Mouse (Mus musculus) retina, postnatal 7 days (tissue): ENCODE data around the gene Magi2.
A peak's percentile ranks its signal among the peaks of the same experiment; 100 is the strongest.

Experiments used
- DNase-seq: peaks from one replicate; pipeline ENCODE4 v3.0.0-alpha.2; 2012; ENCODE audit warnings: low read depth, low spot score

Magi2 gene

GRCm38 (mm10) chr5:19932102-19932501 is 705.3 kb downstream of the Magi2 start:
- no peak for DNase-seq

GRCm38 (mm10) chr5:19933190-19933589 is 706.4 kb downstream of the Magi2 start:
- no peak for DNase-seq

- DNase-seq = no peak
Observed at GRCm38 (mm10) chr5:19951102-19951501, 724.3 kb downstream of the Magi2 start.

DNA sequence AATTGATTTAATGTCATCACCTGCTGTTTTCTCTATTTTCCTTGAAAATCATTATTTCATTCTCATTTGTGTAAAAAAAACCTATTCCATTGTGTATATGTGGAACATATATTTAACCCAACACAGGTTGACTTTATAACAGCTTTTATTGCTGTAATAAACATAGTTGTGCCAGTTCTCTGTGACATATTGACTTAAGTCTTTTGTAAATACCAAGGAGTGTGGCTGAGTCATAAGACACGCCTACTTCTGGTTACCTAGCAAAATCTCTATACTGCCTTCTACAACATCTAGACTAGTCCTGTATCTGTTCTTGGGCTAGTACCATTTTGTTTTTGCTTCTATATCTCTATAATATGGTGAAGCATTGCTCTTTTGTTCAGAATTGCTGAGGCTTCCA is 737.3 kb downstream of the Magi2 start:
- DNase-seq = no peak

DNA sequence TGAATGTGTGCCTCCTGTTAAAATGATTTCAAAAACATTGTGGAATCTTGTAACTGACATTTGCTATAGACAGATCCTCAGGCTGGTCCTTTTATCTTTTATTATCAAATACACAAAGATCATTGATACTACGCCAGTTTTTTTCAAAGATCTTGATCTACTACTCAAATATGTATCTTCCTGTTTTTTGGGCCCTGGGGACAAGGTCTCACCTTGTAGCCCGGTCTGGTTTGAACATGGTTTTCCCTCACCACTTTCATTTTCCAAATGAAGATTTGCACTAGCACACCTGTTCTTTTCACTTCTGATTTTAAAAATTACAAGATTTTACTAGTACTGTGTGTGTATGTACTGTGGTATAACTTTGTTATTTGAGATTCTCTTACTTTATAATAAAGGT is 745.9 kb downstream of the Magi2 start:
- DNase-seq = no peak

- DNase-seq = no peak
Observed at GRCm38 (mm10) chr5:19973852-19974251, 747.0 kb downstream of the Magi2 start.

DNA sequence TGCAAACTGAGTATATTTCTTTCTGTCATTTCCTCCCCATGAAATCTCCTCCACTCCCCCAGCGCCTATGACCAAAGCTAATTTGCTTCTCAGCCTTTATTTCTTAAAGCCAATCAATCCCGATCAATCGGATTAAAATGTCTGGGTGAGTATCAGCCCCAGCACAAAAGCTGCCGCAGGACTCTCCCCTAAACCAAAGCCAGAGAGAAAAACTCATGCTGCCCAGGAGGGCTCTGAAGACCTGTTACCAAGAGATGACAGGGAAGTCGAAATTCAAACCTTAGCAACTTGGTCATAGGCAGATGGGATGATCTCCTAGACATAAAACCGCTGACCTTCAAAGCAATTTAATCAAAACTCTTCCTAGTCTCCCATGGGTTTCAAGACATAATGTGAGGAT is 754.7 kb downstream of the Magi2 start:
- DNase-seq = no peak

- DNase-seq = no peak
Observed at GRCm38 (mm10) chr5:19982031-19982430, 755.2 kb downstream of the Magi2 start.

DNA sequence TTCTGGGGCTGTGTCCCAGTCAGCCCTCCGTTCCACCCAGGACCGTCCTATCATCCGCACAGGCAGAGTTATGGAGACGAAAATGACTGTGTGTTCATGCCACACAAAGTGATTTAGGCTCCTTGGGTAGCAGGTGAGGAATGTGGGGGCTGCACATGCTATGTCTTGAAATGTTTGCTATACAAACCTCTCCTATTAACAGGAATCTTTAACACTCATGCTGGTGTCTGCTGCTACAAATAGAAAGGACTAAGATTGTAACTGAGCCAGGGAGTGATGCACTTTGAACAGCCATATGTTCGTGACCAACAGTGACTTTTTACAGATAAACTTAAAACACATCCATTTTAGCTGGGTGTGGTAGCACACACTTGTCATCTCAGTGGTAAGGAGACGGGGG is 772.6 kb downstream of the Magi2 start:
- DNase-seq = no peak

DNA sequence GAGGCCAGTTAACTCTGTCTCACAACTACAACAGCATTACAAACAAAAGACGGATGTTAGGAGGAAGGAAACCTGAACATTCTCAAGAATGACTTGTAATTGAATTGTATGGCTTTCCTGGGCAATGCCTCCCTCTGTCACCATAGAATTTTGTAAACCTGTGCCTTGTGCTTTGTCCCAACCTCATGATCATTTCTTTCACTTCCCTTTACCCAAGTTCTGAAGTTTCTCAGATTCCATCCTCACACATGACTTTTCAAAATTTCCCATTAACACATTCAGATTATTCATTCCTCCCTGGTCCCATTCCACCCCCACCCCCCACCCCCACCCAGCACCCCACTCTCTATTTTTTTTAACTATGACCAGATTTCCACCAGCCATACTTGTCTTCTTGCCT is 773.1 kb downstream of the Magi2 start:
- DNase-seq = no peak

DNA sequence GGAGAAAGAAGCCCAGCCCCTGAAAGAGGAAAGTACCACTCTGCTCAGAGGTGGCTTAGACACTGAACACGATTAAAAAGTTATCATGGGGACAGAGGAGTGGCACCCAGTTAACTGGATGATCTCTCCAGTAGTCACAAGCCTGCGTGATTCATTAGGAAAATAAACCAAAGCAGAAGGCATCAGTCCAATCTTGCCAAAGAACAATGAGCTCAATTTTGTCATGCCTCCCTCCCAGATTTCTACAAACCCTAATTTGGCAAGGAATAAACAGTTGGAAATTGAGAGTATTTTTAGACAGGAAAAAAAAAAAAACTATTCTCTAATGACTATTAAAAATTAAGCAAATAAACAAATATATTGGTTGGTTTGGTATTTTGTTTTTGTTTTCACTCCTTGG is 779.8 kb downstream of the Magi2 start:
- no peak for DNase-seq

DNA sequence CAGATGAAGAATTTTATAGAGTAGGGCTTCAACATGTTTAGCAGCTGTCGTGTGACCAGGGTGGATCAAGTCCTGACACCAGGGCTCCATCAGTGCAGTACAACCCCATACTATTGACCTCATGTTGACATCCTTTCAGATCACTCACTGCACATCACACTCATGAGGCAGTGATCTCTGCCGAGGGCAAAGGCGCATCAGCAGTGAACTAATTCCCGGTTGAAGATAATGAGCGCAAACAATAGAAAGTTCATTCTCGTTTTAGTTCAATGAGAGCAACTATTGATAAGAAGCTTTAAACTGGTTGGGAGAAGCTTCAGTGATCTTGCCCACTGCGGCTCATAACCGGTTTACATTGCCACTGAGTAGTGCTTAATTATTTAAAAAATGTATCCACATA is 780.4 kb downstream of the Magi2 start:
- DNase-seq = no peak

DNA sequence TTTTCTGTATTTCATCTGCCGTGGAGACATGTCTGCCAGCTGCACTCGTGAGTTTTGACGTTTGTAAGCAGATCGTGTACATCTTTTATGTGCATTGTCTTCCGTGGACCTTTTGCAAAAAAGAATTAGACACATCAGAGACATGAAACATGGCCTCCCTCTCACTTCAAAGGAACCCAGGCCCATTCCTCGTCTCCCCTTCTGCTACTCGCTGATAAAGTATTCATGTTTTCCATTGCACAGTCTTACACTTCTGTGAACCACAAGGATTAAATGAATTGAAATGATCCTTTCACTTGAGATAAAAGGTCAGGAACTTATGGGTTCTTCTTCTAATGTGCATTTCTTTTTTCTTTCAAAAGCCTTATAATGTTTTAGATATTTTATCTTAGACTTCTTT is 783.4 kb downstream of the Magi2 start:
- DNase-seq = no peak

GRCm38 (mm10) chr5:20018063-20018462 is 791.2 kb downstream of the Magi2 start:
- DNase-seq = no peak

GRCm38 (mm10) chr5:20046649-20047048 is 819.8 kb downstream of the Magi2 start:
- peak; percentile 13 for DNase-seq

DNA sequence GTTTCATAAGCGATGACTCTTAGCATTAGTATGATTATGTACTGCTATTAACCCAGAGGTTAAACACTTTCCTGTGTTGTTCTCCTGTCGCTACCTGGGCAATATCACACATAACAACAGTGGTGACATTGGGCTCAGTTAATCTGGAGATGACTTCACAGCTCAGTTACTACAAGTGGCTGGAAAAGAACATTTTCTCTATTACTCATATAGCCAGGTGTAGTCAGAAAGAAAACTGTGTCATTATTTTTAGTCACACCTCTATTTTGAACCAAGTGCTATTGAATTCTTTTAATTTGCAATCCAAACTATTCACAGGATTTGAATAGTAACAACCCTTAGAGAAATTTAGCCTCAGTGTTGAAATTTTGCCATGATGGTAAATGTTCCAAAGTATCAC is 821.5 kb downstream of the Magi2 start:
- DNase-seq = no peak

GRCm38 (mm10) chr5:20050284-20050683 is 823.4 kb downstream of the Magi2 start:
- DNase-seq = no peak

GRCm38 (mm10) chr5:20055000-20055399 is 828.2 kb downstream of the Magi2 start:
- DNase-seq = no peak

DNA sequence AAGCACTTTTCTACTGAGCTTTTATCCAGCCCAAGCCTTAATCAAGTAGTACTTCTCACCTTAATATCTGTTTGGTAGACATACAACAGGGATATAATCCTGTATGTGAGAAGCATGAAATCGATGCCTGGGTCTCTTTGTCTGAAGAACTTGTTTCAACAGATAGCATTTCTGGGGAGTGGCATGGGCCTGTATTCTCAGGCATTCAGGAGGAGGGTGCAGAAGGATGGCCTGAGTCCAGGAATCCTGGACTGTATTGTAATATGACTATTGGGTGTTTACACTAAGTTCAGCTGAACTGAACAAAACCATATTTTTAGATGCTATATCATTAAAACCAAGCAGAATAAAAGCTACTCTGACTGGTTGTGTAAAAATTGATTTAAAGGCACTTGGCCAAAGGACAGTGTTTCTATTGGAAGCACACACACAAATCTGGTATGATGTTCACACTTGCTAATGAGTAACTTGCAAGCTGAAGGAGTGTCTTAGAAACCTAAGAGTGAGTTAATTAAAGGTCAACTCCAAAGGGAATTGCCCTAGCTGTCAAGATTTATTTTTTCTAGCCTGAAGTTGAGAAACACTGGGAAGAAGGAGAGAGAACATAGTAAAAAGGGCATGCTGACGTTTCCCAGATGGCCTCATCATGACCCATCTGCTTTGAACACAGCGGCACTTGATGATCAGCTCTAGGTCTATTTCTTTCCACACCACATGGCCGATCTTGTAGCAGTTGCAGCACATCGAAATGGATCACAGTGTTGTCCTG is 829.4 kb downstream of the Magi2 start:
- DNase-seq = no peak

GRCm38 (mm10) chr5:20056856-20057255 is 830.0 kb downstream of the Magi2 start:
- DNase-seq = no peak

DNA sequence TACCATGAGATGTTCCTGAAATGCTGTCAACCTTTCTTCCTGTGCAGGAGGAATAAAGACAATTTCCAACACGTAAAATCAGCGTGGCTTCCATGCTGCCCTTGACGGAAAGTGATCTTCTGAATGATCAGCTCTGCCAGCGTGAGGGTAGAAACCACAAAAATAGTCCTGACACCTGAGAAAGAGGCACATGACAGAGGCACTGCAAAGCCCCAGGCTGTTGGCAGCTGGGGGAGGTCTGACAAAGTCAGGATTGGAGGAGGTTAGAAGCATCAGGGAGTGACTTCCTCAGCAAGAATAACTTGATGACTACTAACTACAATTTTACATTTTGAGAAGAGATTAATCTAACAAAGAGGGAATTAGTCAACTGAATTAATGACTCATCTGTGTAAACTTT is 835.2 kb downstream of the Magi2 start:
- DNase-seq = no peak

GRCm38 (mm10) chr5:20065081-20065480 is 838.2 kb downstream of the Magi2 start:
- no peak for DNase-seq

GRCm38 (mm10) chr5:20068496-20068895 is 841.7 kb downstream of the Magi2 start:
- no peak for DNase-seq

DNA sequence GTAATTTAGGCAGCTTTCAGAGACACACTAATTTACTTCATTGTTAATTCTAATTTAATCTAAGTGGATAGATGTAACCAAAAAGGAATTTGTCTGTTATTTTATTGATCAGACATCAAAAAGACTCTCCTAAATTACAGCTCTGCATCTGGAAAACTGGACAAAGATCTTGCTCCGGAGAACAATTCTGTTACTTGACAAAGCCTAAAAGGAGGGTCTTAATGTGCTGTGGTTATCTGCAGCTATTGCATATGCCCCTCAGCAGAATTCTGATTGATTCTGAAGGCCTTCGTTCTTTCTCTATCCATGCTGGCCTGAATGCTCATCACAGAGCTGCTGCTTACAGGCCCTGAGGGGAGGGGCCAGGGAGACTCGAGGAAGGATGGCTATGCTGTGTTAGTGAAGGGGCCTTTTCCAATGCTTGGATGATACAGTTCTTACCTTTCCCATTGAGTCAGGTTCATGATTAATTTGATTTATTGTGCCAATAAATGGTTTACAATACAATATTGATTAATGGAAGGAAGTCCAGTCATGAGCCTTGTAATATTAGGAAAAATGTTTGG is 842.2 kb downstream of the Magi2 start:
- DNase-seq = no peak
